Mouse (Mus musculus) heart, embryonic 16.5 days (tissue): ENCODE measurements at regions not wholly inside any gene's neighbourhood (a gene's known extent, or its start where the extent isn't known, plus 50 kb on each side); places are given as distances from the start of the nearest gene placed in this dataset.

Experiments
- ATAC-seq: fragments of 200-750 bp; cut with Nextera tagmentation; replicated peaks from 2 replicates; pipeline ENCODE4 v1.8.0; 2017; ENCODE audit warnings: moderate number of reproducible peaks; ENCODE audit not compliant: insufficient read depth, low FRiP score; ENCODE audit errors: extremely low read depth
- H3K27ac ChIP-seq: fragments of 300-500 bp; sonication (generic); 2 replicates; pipeline ENCODE4 v1.5.1; 2014; ENCODE audit warnings: mild to moderate bottlenecking, low read length, control low read depth, moderate library complexity
- H3K27me3 ChIP-seq: fragments of 300-500 bp; sonication (generic); 2 replicates; pipeline ENCODE4 v1.6.1; 2014; ENCODE audit warnings: low read length, mixed read lengths; ENCODE audit not compliant: control insufficient read depth, insufficient read depth
- H3K36me3 ChIP-seq: fragments of 300-500 bp; sonication (generic); 2 replicates; pipeline ENCODE4 v1.6.1; 2014; ENCODE audit not compliant: control insufficient read depth, insufficient read depth
- H3K4me1 ChIP-seq: fragments of 300-500 bp; sonication (generic); 2 replicates; pipeline ENCODE4 v1.6.1; 2014; ENCODE audit warnings: low read length, mixed read lengths; ENCODE audit not compliant: control insufficient read depth, insufficient read depth
- H3K4me2 ChIP-seq: fragments of 300-500 bp; sonication (generic); 2 replicates; pipeline ENCODE4 v1.6.1; 2014; ENCODE audit warnings: low read depth, mild to moderate bottlenecking, control low read depth, low read length
- H3K4me3 ChIP-seq: fragments of 300-500 bp; sonication (generic); 2 replicates; pipeline ENCODE4 v1.5.1; 2014; ENCODE audit warnings: mild to moderate bottlenecking, control low read depth, low read length
- H3K9ac ChIP-seq: fragments of 300-500 bp; sonication (generic); 2 replicates; pipeline ENCODE4 v1.6.1; 2014; ENCODE audit warnings: low read length, control low read depth
- H3K9me3 ChIP-seq: fragments of 300-500 bp; sonication (generic); replicated peaks from 2 replicates; pipeline ENCODE4 v1.6.1; 2016; ENCODE audit warnings: low read length; ENCODE audit not compliant: control insufficient read depth
- WGBS: fragments of 180-500 bp; shearing (Covaris S2); extraction: QIAGEN DNeasy Blood & Tissue Kit; methylation state at CpG from one replicate; pipeline ENCODE4 v1.1.7; 2014; 5-methylcytosine and 5-hydroxymethylcytosine counted together

DNA sequence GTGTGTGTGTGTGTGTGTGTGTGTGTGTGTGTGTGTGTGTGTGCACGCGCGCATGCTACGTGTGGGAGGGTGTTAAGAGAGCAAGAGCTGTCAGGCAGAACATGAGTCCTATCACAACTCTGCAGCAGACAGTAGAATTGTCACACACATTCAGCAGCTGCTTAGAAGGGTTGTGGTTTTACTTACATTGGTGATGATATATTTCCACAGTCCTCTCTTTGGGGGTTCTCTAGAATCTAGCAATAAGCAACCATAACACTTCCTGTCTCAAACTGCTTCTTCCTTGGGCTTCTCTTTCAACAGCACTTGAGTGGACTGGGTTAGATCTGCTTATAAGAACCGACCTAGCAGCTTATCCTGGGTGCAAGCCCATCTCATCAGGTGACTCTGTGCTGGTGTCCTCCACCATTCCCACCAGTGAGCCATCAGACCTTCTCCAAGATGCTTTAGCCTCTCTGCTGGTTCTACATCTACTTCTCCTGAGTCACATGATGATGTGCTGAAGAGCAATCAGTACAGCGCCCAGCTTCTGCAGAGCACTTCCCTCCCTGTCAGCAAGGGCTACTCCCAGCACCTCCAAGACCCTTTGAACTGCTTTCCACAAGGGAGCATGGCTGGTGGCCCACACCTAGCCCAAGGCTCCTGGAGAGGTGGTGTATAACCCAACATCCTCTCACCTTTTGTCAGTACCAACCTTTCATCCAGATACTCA lies 222.6 kb downstream of the Wdr11 start:
- no peak overlapping the region for H3K27ac ChIP-seq
- WGBS, result 57% methylated on average over 6 of the region's 6 CpGs
- H3K27me3 ChIP-seq, result no peaks in the 10 kb centered on the region
- no peaks in the 10 kb centered on the region for H3K4me1 ChIP-seq
- H3K4me2 ChIP-seq, result no peak overlapping the region
- H3K9ac ChIP-seq, result no peak overlapping the region
- no peak overlapping the region for H3K4me3 ChIP-seq
- H3K36me3 ChIP-seq, result no peaks in the 10 kb centered on the region
- H3K9me3 ChIP-seq, result no peaks in the 10 kb centered on the region
- no peak; the same call in 1 of the 2 replicates for ATAC-seq

GRCm38 (mm10) chr7:129818833-129819232 lies 227.2 kb downstream of the Wdr11 start:
- 83% methylated on average over 2 of the region's 2 CpGs for WGBS
- no peak overlapping the region for H3K9ac ChIP-seq
- H3K4me2 ChIP-seq, result no peak overlapping the region
- no peak for ATAC-seq
- H3K36me3 ChIP-seq, result no peaks in the 10 kb centered on the region
- H3K27ac ChIP-seq, result no peak overlapping the region
- H3K9me3 ChIP-seq, result no peaks in the 10 kb centered on the region
- H3K4me3 ChIP-seq, result no peak overlapping the region
- H3K27me3 ChIP-seq, result no peaks in the 10 kb centered on the region; the same call in 1 of the 2 replicates
- H3K4me1 ChIP-seq, result no peaks in the 10 kb centered on the region

- H3K4me3 ChIP-seq, result no peak overlapping the region
- no peak overlapping the region for H3K9ac ChIP-seq
- H3K27me3 ChIP-seq, result no peaks in the 10 kb centered on the region; the same call in 1 of the 2 replicates
- WGBS, result 54% methylated on average over 5 of the region's 5 CpGs
- ATAC-seq, result peak; percentile 41
- no peaks in the 10 kb centered on the region for H3K36me3 ChIP-seq
- no peaks in the 10 kb centered on the region for H3K9me3 ChIP-seq
- peaks cover 1% of the 10 kb centered on the region for H3K4me1 ChIP-seq
- no peak overlapping the region for H3K27ac ChIP-seq
- no peak overlapping the region for H3K4me2 ChIP-seq
These were observed 228.0 kb downstream of the Wdr11 start for GRCm38 (mm10) chr7:129819651-129820050.

DNA sequence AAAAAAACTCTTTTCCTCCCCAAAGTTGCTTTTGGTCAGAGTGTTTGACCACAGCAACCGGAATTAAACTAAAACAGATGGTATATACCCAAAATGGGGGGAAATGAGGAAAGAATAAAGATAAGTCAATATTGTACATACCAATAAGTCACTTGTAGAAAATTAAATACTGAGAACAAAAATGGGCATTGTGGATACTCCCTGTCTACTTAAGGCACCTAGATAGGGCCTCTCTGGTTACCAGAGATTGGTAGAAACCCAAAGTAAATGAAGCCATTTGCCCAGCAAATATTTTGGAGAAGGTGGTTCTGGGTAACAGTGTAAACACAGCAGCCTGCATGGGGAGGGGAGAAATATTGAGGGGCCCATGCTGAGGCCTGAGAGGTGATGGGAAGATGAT lies 237.3 kb downstream of the Wdr11 start:
- no peak overlapping the region for H3K4me3 ChIP-seq
- no peak for ATAC-seq
- peaks cover 6% of the 10 kb centered on the region for H3K4me1 ChIP-seq
- no peaks in the 10 kb centered on the region for H3K36me3 ChIP-seq
- H3K4me2 ChIP-seq, result no peak overlapping the region
- H3K27me3 ChIP-seq, result no peaks in the 10 kb centered on the region
- H3K27ac ChIP-seq, result no peak overlapping the region
- whole genome bisulfite sequencing, result 78% methylated on average over 1 of the region's 1 CpGs
- H3K9ac ChIP-seq, result no peak overlapping the region
- no peaks in the 10 kb centered on the region for H3K9me3 ChIP-seq

GRCm38 (mm10) chr7:129832830-129833229 lies 241.2 kb downstream of the Wdr11 start:
- Histone ChIP-seq H3K36me3 (no peaks in the 10 kb centered on the region), H3K27me3 (no peaks in the 10 kb centered on the region), H3K9ac (no peak overlapping the region), H3K9me3 (no peaks in the 10 kb centered on the region), H3K27ac (no peak overlapping the region), H3K4me1 (no peaks in the 10 kb centered on the region), H3K4me2 (no peak overlapping the region), H3K4me3 (no peak overlapping the region)
- 57% methylated on average over 8 of the region's 8 CpGs for WGBS
- ATAC-seq, result no peak

- Histone ChIP-seq H3K27ac (no peak overlapping the region), H3K9ac (no peak overlapping the region), H3K4me2 (no peak overlapping the region), H3K27me3 (no peaks in the 10 kb centered on the region; the same call in none of the 2 replicates), H3K36me3 (no peaks in the 10 kb centered on the region), H3K9me3 (no peaks in the 10 kb centered on the region), H3K4me3 (no peak overlapping the region), H3K4me1 (no peaks in the 10 kb centered on the region)
- WGBS, result 79% methylated on average over 10 of the region's 10 CpGs
- no peak for ATAC-seq
These were observed 250.8 kb downstream of the Wdr11 start for GRCm38 (mm10) chr7:129842303-129843122.

- Histone ChIP-seq H3K9ac (no peak overlapping the region), H3K36me3 (no peaks in the 10 kb centered on the region), H3K4me2 (no peak overlapping the region), H3K27ac (no peak overlapping the region), H3K9me3 (no peaks in the 10 kb centered on the region), H3K4me3 (no peak overlapping the region), H3K27me3 (no peaks in the 10 kb centered on the region; the same call in none of the 2 replicates), H3K4me1 (no peaks in the 10 kb centered on the region)
- 50% methylated on average over 5 of the region's 5 CpGs for WGBS
- ATAC-seq, result no peak
These were observed 255.5 kb downstream of the Wdr11 start for GRCm38 (mm10) chr7:129847136-129847535.

GRCm38 (mm10) chr7:129853596-129853995 lies 261.9 kb downstream of the Wdr11 start:
- Histone ChIP-seq H3K27ac (no peak overlapping the region), H3K9me3 (no peaks in the 10 kb centered on the region), H3K9ac (no peak overlapping the region), H3K4me3 (no peak overlapping the region), H3K4me1 (no peaks in the 10 kb centered on the region), H3K36me3 (no peaks in the 10 kb centered on the region), H3K4me2 (no peak overlapping the region), H3K27me3 (no peaks in the 10 kb centered on the region)
- ATAC-seq, result no peak
- WGBS, result 62% methylated on average over 7 of the region's 7 CpGs

- no peaks in the 10 kb centered on the region for H3K27me3 ChIP-seq
- H3K27ac ChIP-seq, result no peak overlapping the region
- 80% methylated on average over 2 of the region's 2 CpGs for WGBS
- H3K9me3 ChIP-seq, result no peaks in the 10 kb centered on the region
- H3K4me1 ChIP-seq, result no peaks in the 10 kb centered on the region
- no peak overlapping the region for H3K4me3 ChIP-seq
- H3K36me3 ChIP-seq, result no peaks in the 10 kb centered on the region
- ATAC-seq, result no peak
- H3K4me2 ChIP-seq, result no peak overlapping the region
- H3K9ac ChIP-seq, result no peak overlapping the region
These were observed 263.3 kb downstream of the Wdr11 start for GRCm38 (mm10) chr7:129854942-129855341.
